Mouse (Mus musculus) WW6 (cell line): ENCODE results near the gene Rnf5.

Source experiments
- DNase-seq: peaks from one replicate; pipeline ENCODE4 v3.0.0-alpha.2; 2013; ENCODE audit warnings: low read depth, low spot score

The Rnf5 gene

DNA sequence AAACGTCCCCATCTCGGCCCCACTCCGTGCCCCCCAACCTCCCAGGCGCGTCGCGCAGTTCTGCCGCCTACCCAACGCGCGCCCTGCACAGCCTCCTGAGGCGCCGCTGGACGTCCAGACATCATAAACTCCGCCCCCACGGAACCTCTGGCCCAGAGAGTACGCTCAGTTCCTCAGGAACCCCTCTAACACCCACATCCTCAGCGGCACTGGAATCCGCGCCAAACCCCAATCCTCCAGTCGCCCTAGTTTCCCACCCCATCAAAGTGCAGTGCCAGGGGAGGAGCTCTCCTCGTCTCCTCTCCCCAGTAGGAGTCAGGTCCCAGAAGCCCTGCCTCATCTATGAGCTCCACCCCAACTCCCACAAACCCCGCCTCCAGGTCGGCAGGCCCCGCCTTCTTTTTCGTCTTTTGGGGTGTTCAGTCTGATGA, 28.8 kb upstream of the Rnf5 start:
- no peak for DNase-seq

DNA sequence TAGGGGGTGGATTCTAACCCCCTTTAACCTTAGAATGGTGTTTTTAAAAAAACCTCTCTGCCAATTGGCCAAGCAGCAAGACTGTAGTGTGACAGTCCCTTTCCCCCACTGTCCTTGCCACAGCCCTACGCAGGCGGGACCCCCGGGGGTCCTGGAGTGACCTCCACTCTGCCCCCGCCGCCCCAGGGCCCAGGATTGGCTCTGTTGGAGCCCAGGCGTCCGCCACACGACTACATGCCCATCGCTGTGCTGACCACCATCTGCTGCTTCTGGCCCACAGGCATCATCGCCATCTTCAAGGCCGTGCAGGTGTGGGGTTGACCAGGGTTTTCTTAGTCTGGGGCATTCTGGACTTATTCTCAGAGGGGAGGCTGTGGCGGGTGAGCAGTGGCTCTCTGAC, 28.2 kb upstream of the Rnf5 start:
- no peak for DNase-seq

DNA sequence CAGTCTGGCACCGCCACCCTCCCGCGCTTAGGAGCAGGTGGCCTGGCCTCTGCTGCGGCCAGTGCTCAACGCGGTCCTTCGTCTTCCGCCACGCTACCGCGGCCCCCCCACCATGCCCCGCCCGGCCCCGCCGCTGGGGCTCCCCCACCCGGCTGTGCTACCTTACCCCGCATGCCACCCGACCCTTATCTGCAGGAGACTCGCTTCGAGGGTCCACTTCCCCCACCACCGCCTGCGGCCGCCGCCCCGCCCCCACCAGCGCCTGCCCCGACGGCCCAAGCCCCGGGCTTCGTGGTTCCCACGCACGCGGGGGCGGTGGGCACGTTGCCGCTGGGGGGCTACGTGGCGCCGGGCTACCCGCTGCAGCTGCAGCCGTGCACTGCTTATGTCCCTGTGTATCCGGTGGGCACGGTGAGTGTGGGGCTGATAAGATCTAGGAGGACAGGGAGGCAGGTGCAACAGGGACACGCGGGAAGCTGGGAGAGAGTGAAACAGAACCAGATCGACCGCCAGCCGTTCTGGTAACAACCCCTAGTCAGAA, 27.3 kb upstream of the Rnf5 start:
- no peak for DNase-seq

DNA sequence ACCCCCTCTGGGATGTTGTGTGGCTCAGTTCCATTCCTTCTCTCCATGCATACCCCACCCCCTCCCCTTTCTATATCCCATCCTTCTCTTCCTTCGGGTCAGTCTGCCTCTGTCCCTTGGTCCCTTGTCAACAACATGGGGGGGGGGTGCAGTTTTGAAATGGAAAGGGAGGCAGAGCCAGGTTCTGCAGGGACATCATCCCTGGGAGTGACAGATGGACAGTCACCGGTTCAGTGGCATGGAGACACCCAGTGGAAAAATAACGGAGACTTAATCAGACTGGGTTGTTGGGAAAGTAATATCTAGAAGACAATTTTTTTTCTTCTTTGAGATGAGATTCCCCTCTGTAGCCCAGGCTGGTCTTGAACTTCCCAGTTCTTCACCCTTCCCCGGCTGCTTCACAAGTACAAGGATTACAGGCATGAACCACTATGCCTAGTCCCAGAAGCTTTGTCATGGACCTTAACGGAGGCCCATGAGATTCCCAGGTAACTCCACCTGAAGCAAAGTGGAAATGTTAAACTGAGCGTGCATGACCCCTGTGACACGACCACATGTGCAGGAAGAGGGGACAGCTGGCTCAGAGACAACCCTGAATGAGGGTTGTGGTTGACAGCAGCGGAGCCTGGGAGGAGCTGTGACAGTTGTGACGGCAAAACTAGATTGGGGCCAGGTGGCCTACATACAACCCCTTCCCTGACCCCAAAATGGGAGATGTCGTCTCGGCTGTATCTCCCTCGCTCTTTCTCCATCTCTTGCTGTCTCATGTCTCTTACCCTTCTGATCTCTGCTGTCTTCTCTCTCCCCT, 26.5 kb upstream of the Rnf5 start:
- DNase-seq = no peak

DNA sequence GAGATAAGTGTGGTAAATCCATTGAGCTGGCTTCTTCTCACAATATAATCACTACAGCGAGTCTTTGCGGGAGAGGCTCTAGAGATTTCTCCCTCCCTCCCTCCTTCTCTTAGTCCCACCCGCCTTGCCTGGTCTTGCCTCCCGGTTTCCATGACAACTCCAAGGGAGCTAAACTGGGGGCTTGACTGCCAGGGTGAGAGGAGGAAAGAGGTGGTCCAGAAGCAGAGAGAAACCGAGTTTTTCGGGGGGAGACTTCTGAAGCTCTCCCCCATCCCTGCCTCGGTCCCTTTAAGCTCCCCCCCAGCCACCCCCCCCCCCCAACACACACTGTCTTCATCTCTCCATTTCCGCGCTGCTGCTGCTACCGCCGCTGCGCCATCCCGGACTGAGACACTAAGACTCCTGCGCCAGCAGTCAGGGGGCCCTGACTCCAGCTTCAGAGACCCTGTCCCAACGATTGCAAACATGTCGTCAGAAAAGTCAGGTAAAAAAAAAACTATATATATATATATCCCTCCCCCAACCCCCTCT, 25.8 kb upstream of the Rnf5 start, which contains the start of gene Prrt1:
TSS of gene Prrt1 (plus strand) at position 313 of the 531 bp plus-strand sequence.
- DNase-seq = no peak

DNA sequence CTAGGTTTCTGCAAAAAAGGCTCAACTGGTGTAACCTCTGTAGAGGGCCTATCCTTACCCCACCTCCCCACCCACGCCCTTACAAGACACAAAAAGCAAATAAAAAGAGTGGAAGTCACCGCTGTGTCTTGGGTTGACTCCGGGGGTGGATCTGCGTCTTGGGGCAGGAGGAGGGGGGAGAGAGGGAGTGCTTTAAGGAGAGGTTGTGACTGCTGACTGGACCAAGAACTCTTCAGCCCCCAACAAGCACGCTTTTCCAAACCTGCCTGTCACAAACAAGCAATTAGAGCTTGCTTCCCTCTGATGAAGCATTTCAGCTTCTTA, 25.1 kb upstream of the Rnf5 start:
- DNase-seq = no peak

DNA sequence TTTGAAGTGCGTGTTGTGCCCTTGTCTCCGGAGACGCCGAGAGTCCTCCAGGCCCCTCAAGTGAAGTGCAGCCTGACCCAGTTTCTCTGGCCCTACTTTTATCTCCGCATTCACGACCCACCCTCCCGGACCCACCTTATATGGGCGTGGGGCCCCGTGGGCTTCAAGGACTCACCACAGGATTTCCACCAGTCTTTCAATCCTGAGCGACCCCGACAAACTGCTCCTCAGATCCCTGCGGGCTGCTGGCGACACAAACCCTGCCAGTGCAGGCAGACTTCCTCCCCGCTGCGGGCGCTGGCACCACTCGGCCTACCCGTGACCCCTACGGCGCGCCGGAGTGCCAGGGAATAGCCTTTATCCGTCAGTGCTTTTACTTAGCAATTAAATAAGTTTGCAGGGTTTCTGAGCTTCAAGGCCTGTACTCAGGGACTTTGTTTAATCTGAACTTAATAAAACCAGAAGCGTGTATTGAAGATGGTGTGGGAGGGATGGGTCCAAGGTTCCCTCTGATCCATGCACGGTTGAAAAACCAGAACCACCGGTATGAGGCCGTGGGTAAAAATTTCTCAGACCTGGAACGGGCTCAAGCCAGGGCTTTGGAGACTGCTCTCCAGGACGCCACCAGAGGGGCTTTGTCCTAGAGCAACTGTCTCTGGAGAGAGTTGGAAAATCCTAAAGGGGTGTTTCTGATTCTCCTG, 24.6 kb upstream of the Rnf5 start, which contains the start of gene Ppt2:
TSS of gene Ppt2 (minus strand) at position 568 of the 701 bp plus-strand sequence.
- DNase-seq = no peak

GRCm38 (mm10) chr17:34627093-34627942, 23.8 kb upstream of the Rnf5 start:
- DNase-seq = no peak

DNA sequence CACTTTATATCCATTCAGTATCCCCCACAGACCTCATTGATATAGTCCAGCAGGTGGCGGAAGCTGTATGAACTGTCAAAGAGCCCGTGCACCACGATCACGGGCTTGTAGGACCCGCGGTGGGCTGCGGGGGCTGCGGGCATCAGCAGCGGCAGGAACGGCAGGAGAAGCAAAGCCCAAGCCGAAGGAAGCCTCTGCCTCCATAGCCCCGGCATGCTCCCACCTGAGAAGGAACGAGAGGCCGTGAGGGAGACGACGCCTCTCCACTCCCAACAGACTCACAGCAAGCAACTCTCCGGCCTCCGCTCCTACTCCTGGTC, 23.2 kb upstream of the Rnf5 start:
- DNase-seq = no peak

DNA sequence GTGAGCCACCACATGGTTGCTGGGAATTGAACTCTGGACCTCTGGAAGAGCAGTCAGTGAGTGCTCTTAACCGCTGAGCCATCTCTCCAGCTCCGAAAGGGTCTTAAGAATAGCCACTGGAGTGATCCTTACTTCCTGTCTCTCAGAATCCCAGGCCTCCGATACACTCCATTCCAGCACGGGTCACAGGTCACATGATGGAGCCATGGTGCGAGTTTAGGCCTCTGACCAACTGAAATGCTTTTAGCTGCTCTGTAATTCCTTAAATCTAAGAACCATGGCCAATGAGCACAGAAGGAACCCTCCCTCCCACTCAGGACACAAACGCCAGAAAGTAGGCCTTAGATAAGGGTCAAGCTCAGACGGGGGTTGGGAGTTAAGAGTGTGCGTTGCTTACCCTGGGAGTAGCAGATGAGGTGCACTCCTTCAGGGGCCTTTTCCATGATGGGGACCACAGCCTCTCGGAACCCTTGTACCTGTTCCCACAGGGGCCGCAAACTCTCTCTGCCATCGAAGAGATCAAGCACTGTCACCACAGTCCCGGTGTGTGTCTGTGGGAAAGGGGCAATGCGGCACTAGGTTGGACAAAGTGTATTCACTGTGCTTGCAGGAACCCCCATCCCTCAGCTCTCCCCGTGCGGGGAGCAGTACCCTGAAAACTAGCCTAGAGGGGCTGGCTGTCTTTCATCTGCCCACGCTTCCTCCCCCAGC, 22.7 kb upstream of the Rnf5 start:
- DNase-seq = no peak

DNA sequence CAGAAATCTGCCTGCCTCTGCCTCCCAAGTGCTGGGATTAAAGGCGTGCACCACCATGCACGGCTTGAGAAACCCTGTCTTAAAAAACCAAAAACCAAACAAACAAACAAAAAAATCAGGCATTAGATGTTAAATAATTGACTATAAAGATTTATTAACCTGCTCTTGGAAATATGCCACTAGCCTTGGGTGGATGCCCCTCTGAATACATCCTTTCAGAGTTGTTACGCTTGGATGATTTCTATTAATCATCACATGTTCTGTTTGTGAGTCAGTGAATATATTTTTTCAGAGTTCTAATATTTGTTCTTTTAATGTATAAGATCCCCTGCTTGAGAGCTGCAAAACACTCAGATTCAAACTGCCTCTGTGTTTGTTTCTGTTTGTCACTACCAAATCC, 21.5 kb upstream of the Rnf5 start:
- no peak for DNase-seq

GRCm38 (mm10) chr17:34623161-34623560, 19.7 kb upstream of the Rnf5 start:
- no peak for DNase-seq

- no peak for DNase-seq
These were observed 17.5 kb upstream of the Rnf5 start for GRCm38 (mm10) chr17:34621006-34621405.

DNA sequence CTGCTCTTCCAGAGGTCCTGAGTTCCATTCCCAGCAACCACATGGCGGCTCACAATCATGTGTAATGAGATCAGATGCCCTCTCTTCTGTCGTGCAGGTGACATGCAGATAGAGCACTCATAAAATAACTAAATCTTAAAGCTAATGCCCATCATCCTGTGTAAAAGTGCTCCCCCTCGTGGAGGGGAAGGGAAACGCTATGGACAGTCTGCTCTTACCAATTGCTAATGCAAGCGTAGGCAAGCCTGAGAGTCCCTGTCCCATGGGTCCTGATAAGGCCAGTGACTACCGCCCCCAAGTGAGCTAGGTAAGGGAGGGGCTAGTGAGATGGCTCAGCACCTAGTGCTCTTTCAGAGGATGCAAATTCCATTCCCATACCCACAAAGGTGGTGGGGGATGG, 15.5 kb upstream of the Rnf5 start:
- no peak for DNase-seq

DNA sequence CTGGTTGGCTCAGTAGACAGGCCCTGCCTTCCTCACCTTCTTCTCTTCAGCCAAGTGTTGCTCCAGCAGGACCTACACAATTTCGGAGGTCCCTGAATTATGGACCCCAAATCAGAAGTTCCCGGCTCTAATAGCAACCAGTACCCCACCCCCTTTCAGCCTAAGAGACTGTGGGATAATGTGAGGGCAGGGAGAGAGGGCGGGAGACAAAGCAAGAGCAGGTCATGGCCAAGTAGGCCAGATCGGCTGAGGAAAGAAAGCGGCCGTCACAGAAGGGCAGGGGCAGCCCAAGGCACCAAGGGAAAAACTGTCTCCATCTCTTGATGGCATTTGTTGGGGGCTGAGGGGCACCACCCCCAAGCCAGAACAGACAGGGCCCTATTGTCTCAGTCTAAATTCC, 12.4 kb upstream of the Rnf5 start, which contains the start of gene Egfl8:
TSS of gene Egfl8 (minus strand) at position 101 of the 400 bp plus-strand sequence.
- no peak for DNase-seq

DNA sequence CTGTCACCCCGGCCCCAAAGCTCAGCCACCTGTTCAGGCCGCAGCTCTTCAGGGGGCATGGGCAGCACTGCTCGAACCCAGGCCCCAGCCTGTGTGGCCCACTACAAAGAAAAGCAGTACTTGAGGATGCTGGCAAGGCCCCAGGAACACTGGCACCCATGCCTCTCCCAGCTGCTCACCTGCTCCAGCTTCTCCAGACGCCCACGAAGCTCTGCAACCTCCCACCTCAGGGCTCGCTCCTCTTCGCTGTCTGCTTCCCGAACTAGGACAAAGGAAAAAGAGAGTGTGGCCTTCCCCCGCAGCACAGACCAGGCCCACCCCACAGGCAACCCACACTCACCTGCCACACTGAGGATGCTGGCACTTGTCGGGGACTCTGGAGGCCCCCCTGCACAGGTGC, 10.3 kb upstream of the Rnf5 start:
- DNase-seq = no peak

DNA sequence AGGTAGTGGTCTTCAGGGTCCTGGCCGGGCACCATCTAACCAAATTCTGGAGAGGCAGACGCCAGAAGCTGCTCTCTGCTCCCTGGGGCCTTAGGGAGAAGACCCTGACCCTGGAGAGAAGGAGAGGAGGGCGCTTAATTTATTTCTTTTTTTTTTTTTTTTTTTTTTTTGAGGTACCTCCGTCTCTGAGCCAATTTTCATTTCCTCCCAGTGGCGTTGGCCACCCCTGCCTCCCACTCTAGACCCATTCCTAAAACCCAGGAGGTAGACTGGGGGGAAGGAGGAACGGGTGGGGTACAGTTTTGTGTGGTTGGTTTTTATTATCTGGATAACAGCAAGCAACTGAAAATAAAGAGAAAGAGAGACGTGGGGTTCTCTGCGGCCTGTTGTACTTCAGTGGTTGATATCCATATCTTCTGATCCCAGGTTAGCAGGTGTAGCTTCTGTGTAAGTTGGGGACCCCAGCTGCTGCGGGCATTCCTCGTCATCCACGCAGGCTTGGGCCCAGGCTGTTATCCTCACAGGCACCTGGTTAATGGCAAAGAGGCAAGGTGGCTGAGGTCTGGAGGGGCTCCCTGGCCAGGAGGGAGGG, 9.7 kb upstream of the Rnf5 start:
- no peak for DNase-seq

DNA sequence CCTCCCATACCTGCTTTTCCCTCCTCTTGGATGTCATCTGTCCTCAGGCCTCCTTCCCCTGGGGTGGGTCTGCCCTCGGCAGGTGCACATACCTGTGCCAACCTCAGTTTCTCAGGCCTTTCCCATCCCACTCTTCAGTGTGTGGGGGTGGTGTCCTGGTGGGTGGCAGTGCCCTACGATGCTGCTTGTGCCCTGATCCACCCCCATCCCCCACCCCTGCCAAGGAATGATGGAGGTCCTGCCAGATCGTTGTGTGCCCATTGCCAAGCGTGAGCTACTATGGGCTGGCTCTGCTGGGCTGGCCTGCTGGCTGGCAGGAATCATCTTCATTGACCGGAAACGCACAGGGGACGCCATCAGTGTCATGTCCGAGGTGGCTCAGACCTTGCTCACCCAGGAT, 7.6 kb upstream of the Rnf5 start:
- no peak for DNase-seq

GRCm38 (mm10) chr17:34607997-34608396, 4.5 kb upstream of the Rnf5 start:
- DNase-seq = no peak

GRCm38 (mm10) chr17:34606186-34607039, 2.9 kb upstream of the Rnf5 start:
- no peak for DNase-seq
